Mouse (Mus musculus) induced T-regulatory cell, adult 2 months (primary cell): ENCODE data around the gene Pcx.

Experiments used
- DNase-seq: peaks from one replicate; pipeline ENCODE4 v3.0.0-alpha.2; 2012; ENCODE audit warnings: low read depth

Pcx gene

GRCm38 (mm10) chr19:4509986-4510963 is at the start of gene Pcx:
TSS of gene Pcx (plus strand) at chr19:4510472.
- DNase-seq = peak; percentile 100

- DNase-seq = no peak
These were observed 48.3 kb upstream of the Pcx start for GRCm38 (mm10) chr19:4461981-4462380.

GRCm38 (mm10) chr19:4464666-4465065 is 45.6 kb upstream of the Pcx start:
- DNase-seq = no peak

- peak; percentile 45 for DNase-seq
These were observed 41.9 kb upstream of the Pcx start for GRCm38 (mm10) chr19:4468363-4468762.

- no peak for DNase-seq
These were observed 36.7 kb upstream of the Pcx start for GRCm38 (mm10) chr19:4473549-4473948.

- DNase-seq = no peak
These were observed 35.5 kb upstream of the Pcx start for GRCm38 (mm10) chr19:4474739-4475138.

GRCm38 (mm10) chr19:4475224-4475925 is 34.9 kb upstream of the Pcx start:
- peak; percentile 53 for DNase-seq

- DNase-seq = peak; percentile 19
These were observed 33.5 kb upstream of the Pcx start for GRCm38 (mm10) chr19:4476601-4477257.

- DNase-seq = no peak
These were observed 32.7 kb upstream of the Pcx start, which contains the start of gene Syt12 for GRCm38 (mm10) chr19:4477345-4478189. TSS of gene Syt12 (minus strand) at chr19:4477447.

- DNase-seq = peak; percentile 48
These were observed 32.1 kb upstream of the Pcx start for GRCm38 (mm10) chr19:4478190-4478516.

GRCm38 (mm10) chr19:4480041-4480440 is 30.2 kb upstream of the Pcx start:
- no peak for DNase-seq

- no peak for DNase-seq
These were observed 28.9 kb upstream of the Pcx start for GRCm38 (mm10) chr19:4481326-4481725.

GRCm38 (mm10) chr19:4482111-4482859 is 28.0 kb upstream of the Pcx start:
- no peak for DNase-seq

GRCm38 (mm10) chr19:4485006-4485405 is 25.3 kb upstream of the Pcx start:
- DNase-seq = no peak

GRCm38 (mm10) chr19:4487877-4488276 is 22.4 kb upstream of the Pcx start:
- DNase-seq = no peak

- no peak for DNase-seq
These were observed 19.1 kb upstream of the Pcx start for GRCm38 (mm10) chr19:4491080-4491695.

- no peak for DNase-seq
These were observed 17.6 kb upstream of the Pcx start for GRCm38 (mm10) chr19:4492526-4493296.

- no peak for DNase-seq
These were observed 15.6 kb upstream of the Pcx start for GRCm38 (mm10) chr19:4494707-4495106.

- DNase-seq = no peak
These were observed 14.5 kb upstream of the Pcx start for GRCm38 (mm10) chr19:4495814-4496213.
